Mouse (Mus musculus) urinary bladder, postnatal 4 days (tissue): ENCODE measurements around the gene Atp6v1f.

ENCODE experiments used
- DNase-seq, 2 experiments: peaks; one replicate each; pipeline ENCODE4 v3.0.0; 2021 to 2022; ENCODE audit warnings: low spot score in 2 of 2

Atp6v1f gene

DNA sequence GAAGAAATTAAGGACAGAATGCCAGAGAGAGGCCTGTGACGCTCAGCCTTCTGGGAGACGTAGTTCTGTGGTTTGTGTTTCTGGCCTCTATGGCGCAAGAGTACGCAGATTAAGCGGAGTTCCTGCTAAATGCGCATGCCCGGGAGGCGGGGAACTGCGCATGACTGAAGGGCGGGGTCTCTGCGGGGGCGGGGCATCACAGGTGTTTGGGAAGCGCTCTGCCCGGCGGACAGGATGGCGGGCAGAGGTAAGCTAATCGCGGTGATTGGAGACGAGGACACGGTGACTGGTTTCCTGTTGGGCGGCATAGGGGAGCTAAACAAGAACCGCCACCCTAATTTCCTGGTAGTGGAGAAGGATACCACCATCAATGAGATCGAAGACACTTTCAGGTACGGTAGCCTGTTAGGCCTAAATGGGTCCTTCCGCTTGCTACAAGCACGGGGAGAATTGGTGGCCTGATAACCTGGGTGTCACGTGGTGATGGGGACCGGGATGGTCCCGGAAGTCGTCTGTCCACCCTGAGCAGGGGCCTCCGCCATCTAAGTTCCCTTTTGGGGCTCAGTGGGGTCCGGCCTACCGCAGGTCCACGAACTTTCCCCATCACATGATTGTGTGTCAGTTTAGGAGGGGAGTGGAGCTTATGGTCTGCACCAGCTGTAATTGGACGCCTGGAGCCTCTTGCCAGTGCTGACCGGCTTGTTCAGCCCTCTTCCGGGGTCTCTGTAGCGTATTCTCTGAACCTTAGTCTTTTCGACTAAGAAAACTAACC, at the start of gene Atp6v1f:
Gene Atp6v1f, plus strand, starts transcription at position 136 of the 772 bp plus-strand sequence.
- DNase-seq = peak; percentile 87 to 91

- no peak for DNase-seq
These were observed 46.9 kb upstream of the Atp6v1f start for GRCm38 (mm10) chr6:29420596-29420995.

DNA sequence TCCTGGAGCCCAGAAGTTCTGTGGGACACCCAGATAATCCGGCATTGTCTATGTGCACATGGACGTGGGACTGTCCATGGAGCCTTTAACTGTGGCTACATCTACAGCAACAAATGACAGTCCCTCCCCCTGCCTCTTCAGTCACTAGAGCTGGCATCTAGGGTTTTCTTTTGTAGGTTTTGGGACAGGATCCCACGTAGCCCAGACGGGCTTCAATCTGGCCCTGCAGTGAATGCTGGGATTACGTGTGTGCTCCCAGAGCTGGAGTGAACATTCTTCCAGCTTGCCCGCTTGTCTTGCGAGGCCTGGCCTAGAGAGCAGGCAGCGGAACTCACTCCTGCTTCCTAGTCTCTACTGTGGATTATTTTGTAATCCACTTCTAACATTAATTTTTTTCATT, 42.4 kb upstream of the Atp6v1f start:
- DNase-seq = no peak

- no peak for DNase-seq
These were observed 41.2 kb upstream of the Atp6v1f start for GRCm38 (mm10) chr6:29426331-29426730.

GRCm38 (mm10) chr6:29428171-29428570, 39.3 kb upstream of the Atp6v1f start:
- DNase-seq = no peak

DNA sequence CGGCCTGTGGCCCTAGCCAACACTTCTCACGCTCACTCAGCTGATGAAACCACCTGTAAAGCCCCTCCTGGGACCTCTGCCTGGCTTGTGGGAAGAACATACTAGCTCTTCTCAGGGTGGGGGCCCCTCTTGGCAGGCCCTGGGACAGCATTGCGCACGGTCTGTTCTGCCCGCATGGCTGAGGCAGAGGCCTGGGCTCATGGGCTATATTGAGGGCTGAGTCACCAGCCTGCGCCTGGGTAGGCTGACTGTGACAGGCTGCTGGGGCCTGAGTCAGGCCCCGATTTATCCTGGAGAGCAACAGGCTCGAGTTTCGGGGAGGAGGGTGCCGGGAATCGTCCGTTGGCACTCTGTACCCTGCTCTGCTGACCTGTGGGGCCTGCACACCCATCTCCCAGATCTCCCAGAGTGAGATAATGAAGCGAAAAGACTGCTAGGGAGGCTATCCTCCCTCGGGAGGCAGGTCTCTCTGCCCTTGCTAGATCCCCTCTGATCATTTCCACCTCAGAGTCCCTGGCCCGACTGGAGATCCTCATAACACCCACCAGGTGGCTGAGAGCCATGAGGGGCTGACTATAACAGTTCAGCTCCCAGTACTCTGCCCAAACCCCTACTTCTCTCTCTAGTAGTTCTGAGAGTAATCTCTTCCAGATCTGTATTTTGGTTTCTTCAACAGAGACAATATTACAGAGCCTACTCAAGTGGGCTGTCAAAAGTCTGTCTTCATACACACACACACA, 36.7 kb upstream of the Atp6v1f start:
- DNase-seq = no peak

DNA sequence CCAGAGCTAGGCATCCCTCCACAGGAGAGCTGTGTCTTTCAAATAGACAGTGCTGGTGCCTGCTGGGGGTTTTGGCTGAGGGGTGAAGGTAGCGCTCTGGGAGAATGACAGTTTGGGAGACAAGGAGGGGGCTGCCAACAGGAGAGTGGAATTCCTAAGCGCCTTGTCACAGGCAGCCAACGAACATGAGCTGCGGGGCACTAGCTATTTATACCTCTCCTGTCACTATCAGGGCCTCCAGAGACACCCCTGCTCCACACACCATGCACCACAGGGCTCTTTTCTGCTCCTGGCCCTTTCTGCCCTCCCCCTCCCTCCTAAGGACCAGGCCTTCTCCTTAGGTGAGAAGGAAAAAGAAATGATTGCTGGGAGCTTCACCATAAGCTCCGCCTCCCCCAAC, 36.0 kb upstream of the Atp6v1f start:
- DNase-seq = no peak

GRCm38 (mm10) chr6:29432156-29432555, 35.4 kb upstream of the Atp6v1f start:
- DNase-seq = no peak

DNA sequence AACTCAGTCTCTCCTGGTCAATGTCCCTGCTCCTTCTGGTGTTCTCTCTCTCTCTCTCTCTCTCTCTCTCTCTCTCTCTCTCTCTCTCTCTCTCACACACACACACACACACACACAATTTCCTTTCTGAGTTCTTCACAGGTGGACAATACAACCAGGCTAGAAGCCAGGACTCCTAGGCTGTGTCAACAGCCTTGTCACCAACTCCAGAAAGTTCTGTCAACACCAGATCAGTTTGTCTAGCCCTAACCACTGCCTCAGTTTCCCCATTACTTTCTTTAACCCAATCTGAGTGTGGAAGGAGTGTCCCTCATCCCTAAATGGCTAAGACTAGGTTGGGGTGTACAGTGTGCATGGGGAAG, 34.9 kb upstream of the Atp6v1f start:
- DNase-seq = no peak

GRCm38 (mm10) chr6:29433038-29433803, 34.3 kb upstream of the Atp6v1f start, which contains the start of gene Flnc:
Flnc (plus strand) TSS chr6:29433256.
- DNase-seq = peak in 1 of 2 experiments; percentile 56

GRCm38 (mm10) chr6:29433804-29434795, 33.4 kb upstream of the Atp6v1f start:
- peak in 1 of 2 experiments; percentile 58 for DNase-seq

DNA sequence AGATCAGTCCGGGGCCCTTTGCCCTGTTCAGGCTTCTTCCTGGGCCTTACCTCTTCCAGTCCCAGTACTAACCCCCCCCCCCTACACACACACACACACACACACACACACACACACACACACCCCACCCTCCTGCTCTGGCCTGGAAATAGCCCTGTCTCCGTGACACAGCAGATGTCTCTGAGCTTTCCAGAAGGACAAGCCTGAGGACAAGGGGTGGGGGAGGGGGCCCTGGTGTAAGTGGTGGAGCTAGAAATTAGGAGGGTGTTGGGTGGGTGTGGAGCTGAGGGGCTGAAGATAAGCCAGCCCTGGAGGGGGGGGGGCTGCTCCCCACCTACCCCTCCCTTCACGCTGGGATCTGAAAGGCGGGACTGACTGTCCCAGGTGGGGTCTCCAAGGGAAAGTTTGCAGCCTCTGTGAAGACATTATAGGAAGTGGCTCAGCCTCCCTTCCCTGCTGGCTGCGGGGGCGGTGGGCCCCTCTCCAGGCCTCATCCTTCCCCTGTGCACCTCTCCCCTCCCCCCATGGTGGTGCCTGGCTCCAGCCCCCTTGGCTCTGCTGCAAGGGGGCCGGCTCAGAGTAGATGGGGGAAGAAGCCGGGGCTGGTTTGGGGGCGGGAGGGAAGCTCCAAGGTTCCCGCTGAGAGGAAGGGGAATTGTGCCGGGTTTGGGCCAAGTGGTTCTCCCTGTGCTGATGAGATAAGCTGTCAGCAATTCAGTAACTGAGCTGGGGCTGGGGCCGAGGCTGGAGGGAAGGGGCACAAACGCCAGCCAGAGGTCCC, 32.4 kb upstream of the Atp6v1f start:
- DNase-seq = peak in 1 of 2 experiments; percentile 79

DNA sequence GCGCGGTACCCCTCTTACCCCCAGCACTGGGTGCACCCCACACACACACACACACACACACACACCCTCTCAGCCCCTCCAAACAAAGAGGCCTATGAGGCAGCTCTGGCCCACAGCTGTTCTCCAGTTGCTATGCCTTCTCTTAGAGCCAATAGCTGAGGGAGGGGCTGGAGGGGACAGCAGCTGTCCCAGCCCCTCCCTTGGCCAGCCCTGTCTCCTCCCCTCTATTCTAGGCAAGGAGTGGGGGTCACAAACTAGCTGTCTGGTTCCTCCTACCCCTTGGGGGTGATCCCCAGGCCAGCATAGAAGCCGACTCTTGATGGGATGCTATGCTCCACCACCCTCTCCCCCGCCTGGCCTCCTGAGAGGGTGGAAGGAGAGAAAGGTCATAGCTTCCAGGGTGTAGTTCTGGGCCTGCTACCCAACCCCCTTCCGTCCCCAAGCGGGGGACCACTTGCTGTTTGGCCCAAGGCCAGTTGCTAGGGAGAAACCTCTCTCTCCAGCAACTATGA, 31.5 kb upstream of the Atp6v1f start:
- peak in 1 of 2 experiments; percentile 54 for DNase-seq

DNA sequence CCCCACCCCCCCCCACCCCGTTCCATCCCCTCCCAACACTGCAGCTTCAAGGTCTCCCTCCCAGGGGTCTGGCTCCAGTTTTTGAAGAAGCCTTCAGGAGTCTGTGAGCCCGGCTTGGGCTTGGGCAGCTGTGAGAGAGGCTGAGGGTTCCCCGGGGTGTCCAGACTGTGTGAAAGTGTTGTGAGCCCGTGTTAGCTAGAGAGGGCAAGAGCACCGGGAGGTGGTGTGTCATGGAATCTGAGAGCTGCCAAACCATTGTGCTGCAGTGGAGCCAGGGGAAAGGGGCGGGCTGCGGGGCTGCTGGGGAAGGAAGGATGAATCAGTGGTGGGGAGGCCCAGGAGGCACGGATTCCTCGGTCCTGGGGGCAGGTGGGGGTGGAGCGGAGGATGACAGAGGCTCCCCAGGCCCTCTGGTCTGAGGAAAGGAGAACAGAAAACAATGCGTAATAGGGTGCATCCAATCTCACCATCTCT, 31.0 kb upstream of the Atp6v1f start:
- DNase-seq = peak in 1 of 2 experiments; percentile 49

- DNase-seq = no peak
These were observed 28.3 kb upstream of the Atp6v1f start for GRCm38 (mm10) chr6:29439251-29439650.

- no peak for DNase-seq
These were observed 27.7 kb upstream of the Atp6v1f start for GRCm38 (mm10) chr6:29439789-29440188.

- no peak for DNase-seq
These were observed 22.7 kb upstream of the Atp6v1f start for GRCm38 (mm10) chr6:29444773-29445172.

GRCm38 (mm10) chr6:29445354-29445753, 22.2 kb upstream of the Atp6v1f start:
- DNase-seq = no peak

DNA sequence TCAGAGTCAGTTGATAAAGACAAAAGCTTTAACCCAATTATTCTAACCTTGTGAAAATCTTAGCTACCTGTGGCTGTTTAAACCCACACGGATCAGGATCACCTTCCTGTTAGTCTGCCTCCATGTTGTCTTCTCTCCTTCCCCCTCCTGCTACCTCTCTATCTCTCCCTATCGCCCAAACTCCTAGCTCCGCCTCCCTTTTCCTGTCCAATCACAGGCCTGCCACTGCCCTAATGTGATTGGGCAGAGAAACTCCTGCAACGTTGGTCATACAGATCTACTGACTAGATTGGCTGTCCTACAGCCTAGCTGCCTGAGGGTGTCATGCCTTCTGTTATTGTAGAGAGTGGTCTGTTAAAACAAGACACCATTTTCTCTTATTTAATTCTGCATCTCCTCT, 17.7 kb upstream of the Atp6v1f start:
- DNase-seq = no peak

DNA sequence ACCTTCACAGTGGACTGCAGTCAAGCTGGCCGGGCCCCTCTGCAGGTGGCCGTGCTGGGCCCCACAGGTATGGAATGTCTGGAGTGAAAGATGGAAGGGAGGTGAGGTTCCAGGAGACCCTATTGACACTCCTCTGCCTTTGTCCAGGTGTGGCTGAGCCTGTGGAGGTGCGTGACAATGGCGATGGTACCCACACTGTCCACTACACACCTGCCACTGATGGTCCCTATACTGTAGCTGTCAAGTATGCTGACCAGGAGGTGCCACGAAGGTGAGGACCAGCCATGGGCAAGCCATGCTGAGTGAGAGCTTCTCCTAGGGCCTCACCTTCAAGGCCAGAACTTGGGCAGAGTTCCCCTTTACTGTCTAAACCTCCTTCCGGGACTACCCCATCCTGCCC, 16.9 kb upstream of the Atp6v1f start:
- no peak for DNase-seq
